Mouse (Mus musculus): ENCODE results near the gene Kcna7. TPM values are rescaled to one million over a fixed set of nuclear protein-coding genes. Genes with fewer than 3 reads are reported as not detected.
"Not testable (repeated sequence)": the region's sequence is repeated elsewhere in the genome, so short reads cannot be mapped to it uniquely, and the experiment has no call there.

Kcna7 gene
- total RNA-seq, 2 experiments from 2014 or later: not detected

DNA sequence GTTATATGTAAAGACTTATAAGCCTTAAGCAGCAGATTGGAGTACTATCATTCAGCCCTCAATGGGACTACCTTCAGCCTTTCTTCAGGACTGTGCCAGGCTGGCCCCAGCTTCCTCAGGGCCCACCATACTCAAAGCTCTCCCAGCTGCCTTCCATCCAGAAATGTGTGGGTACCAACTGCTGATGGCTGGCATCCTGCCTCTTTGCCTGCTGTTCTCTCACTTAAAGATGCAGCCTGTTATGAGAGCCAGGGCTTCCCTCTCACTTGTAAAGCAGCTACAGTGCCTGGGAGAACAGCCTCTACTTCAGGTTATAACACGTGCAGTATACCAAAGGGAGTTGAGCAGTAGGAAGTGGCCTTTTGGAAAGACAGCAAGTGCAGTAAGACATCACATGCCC is 29.4 kb upstream of the Kcna7 start:
- no peak for ATAC-seq (replicated peaks; ENCODE audit: low FRiP score, poor library complexity, severe bottlenecking)

DNA sequence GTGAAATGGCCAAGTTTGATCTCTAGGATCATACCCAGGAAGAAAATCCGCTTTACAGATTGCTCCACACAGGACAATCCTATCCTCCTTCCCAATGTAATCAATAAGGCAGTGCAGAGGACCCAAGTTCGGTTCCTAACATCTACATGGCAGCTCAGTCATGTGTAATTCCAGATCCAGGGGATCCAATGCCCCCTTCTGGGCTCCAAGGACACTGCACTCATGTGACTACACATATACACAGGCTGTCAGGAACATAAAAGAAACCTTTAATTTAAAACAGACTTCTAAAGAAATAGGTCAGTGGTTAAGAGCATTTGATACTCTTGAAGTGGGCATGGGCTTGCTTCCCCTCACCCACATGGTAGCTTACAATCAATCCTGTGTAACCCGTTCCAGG is 19.4 kb upstream of the Kcna7 start:
- no peak for ATAC-seq (replicated peaks; ENCODE audit: low FRiP score, poor library complexity, severe bottlenecking)

DNA sequence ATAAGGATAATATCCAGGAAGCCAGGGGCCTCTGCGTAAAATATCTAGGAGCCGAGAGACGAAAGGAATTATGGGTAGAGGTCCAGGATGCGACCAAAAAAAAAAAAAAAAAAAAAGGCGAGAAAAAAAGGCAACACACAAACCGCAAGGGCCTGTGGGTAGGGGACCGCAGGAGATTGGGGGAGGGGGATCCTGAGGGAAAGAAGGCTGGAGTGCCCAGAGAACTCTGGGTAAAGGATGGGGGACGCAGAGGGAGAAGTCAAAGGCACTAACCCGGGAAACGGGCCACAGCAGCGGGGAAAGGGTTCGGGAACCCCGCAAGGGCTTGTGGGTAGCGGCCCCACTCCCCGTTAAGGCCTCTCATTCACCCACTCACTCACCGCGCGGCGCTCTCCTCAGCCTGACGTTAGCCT is 10.3 kb upstream of the Kcna7 start:
- ATAC-seq (replicated peaks; ENCODE audit: low FRiP score, poor library complexity, severe bottlenecking): peak; percentile 70

DNA sequence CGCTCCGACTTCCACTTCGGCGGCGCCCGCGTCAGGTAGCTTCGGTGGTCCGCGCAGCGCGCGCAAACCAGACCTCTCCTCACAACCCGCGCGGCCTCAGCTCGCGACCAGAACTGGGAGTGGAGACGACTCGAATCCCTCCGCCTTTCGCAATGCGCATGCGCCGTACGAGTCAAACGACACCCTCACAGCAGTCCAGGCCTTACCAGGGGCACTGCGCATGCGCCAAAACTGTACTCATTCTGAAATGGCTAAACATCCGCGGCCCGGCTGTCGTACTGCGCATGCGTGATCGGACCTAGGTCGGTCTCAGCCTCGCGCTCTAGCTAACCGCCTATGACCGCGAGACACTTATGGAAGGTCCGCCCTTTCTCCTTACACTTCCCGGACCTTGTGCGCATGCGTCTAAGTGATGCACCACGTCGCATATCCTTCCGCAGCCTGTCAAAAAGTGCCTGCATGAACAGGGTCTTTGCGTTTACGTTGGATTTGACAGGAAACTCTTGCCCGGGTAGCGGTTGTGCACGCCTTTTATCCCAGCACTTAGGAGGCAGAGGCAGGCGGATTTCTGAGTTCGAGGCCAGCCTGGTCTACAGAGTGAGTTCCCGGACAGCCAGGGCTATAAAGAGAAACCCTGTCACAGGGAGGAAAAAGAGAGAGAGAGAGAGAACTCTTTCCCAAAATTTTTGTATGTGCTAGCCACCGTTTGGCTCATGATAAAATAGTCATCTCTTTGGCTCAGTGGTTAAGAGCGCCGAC is 9.7 kb upstream of the Kcna7 start, which contains the start of gene Snrnp70:
TSS of gene Snrnp70 (minus strand) at position 165 of the 759 bp plus-strand sequence.
- ATAC-seq (replicated peaks; ENCODE audit: low FRiP score, poor library complexity, severe bottlenecking): peak; percentile 93

DNA sequence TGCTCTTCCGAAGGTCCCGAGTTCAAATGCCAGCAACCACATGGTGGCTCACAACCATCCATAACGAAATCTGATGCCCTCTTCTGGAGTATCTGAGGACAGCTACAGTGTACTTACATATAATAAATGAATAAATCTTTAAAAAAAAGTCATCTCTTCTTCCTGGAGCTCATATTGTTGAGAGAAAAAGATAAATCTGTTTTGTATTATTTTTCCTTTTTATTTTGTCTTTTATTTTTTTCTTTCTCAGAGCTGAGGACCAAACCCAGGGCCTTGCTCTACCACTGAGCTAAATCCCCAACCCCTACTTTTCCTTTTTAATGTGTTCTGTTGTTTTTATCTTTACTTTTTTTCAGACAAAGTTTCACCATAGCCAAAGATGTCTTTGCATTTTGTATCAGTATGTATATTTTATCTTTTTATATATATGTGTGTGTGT is 9.1 kb upstream of the Kcna7 start:
- ATAC-seq (replicated peaks; ENCODE audit: low FRiP score, poor library complexity, severe bottlenecking): not testable (repeated sequence)

DNA sequence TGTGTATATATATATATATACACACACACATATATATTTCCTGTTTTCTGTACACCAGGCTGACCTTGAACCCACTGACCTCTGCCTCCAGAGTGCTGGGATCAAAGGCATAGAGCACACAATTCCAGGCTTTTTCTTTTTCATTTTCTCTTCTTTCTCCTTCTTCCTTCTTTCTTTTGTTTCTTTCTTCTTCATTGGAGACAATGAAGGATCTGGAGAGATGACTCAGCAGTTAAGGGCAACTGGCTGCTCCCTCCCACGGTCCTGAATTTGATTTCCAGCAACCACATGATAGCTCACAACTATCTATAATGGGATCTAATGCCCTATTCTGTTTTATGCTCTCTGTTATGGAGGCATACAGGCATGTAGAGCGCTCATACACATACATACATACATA is 8.7 kb upstream of the Kcna7 start:
- ATAC-seq (replicated peaks; ENCODE audit: low FRiP score, poor library complexity, severe bottlenecking): no peak

DNA sequence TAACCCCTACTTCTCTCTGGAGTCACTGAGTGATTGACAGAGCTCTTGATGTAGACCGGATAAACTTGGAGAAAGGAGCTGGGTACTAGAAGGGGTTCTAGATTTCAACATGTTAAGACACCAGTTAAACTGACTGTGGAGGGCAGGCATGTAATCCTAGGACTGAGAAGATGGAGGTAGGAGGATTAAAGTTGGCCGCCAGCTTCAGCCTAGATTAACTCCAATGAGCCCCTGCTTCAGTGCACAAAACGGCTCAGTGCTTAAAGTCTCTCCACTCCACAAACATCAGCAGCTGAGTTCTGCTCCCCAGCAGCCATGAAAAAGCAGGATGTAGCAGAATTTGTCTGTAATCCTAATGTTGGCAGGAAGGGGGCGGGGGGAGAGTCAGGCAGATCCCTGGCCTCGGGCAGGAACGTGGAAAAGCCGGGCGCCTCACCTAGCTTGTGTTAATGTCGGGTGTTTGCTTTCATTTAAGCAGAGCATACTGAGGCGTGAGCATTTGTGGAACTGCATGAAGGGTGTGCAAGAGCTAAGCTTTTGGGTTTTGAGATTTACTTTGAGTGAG is 3.9 kb upstream of the Kcna7 start:
- no peak for ATAC-seq (replicated peaks; ENCODE audit: low FRiP score, poor library complexity, severe bottlenecking)

DNA sequence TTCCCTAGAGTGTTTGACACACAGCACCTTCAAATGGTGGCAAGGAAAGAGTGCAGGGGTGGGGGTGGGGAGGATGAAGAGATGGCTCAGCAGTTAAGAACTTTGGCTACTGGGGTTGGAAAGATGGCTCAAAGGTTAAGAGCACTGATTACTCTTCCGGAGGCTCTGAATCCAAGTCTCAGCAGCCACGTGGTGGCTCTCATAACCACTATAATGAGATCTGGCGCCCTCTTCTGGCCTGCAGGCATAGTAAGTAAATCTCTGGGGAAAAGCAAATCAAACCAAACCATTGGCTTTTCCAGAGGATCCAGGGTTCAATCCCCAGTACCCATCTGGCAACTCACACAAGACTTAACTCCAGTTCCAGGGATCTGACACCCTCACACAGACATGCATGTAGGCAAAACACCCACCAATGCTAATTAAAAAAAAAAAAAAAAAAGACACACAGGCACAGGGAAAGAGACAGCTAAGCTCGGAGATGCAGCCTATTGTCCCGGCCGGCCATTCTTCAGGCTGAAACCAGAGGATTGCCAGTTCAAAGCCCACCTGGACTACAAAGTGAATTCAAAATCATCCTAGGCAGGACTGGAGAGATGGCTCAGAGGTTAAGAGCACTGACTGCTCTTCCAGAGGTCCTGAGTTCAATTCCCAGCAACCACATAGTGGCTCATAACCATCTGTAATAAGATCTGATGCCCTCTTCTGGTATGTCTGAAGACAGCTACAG is 1.8 kb upstream of the Kcna7 start:
- peak; percentile 48; the same call in 1 of the 2 replicates for ATAC-seq (replicated peaks; ENCODE audit: low FRiP score, poor library complexity, severe bottlenecking)

DNA sequence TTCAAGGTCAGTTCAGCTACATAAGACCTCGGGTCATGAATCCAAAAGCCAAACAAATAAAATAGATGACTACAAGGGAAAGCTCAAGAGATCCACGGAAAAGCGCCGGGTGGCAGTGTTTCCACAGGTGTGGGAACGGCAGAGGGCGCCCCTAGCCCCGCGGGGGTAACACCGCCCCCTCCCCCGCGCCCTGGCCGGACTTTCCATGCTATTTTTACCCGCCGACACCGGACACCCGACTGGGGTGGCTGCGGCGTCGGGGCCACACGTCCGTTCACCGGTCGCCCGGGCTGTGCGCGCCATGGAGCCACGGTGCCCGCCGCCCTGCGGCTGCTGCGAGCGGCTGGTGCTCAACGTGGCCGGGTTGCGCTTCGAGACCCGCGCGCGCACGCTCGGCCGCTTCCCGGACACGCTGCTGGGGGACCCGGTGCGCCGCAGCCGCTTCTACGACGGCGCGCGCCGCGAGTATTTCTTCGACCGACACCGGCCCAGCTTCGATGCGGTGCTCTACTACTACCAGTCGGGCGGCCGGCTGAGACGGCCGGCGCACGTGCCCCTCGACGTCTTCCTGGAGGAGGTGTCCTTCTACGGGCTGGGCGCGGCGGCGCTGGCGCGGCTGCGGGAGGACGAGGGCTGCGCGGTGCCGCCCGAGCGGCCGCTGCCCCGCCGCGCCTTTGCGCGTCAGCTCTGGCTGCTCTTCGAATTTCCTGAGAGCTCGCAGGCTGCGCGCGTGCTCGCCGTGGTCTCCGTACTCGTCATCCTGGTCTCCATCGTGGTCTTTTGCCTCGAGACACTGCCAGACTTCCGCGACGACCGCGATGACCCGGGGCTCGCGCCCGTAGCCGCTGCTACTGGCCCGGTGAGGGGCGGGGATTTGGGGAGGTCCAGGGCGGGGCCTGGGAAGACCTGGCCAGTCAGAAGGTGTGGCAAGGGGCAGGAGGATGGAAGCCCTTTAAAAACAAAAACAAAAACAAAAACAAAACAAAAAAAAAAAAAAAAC is 1.0 kb downstream of the Kcna7 start:
- no peak for ATAC-seq (replicated peaks; ENCODE audit: low FRiP score, poor library complexity, severe bottlenecking)

DNA sequence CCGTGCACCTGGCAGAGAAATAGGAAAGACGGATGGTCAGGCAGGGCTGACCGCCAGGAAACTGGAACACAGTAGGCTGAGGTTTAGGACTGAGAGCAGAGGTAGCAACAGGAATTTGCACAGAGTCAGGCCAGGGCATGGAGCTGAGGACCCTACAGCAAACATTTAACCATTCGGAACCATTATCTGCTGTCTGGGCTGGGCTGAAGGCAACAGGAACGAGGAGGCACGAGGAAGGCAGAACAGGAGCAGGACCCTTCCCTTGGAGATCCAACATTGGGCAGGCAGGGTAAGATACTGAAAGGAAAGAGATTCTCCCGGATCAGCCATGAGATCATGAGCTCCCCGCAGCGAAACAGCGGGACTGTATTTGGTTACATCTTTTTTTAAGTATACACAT is 2.4 kb downstream of the Kcna7 start:
- no peak for ATAC-seq (replicated peaks; ENCODE audit: low FRiP score, poor library complexity, severe bottlenecking)

DNA sequence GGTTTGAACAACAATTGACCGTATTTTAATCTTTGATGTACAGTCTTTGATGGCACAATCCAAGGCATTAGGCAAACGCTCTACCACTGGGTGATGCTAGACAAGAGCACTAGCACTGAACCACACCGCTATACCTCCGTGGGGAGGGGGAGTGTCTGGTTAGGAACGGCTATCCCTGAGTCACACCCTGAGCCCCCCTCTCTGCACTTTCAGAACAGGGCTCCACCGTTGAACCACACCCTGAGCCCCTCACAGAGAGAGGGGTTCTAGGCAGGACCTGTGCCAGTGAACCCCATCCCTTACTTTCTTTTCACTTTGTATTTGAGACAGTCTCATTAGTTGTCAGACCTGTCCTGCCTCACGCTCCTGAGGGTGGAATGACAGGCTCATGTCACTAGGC is 2.9 kb downstream of the Kcna7 start:
- ATAC-seq (replicated peaks; ENCODE audit: low FRiP score, poor library complexity, severe bottlenecking): no peak

DNA sequence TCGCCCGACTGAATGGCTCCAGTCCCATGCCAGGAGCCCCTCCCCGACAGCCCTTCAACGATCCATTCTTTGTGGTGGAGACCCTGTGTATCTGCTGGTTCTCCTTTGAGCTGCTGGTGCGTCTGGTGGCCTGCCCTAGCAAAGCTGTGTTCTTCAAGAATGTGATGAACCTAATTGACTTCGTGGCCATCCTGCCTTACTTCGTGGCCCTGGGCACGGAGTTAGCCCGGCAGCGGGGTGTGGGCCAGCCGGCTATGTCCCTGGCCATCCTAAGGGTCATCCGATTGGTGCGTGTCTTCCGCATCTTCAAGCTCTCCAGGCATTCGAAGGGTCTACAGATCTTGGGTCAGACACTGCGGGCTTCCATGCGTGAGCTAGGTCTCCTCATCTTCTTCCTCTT is 3.5 kb downstream of the Kcna7 start:
- ATAC-seq (replicated peaks; ENCODE audit: low FRiP score, poor library complexity, severe bottlenecking): no peak

DNA sequence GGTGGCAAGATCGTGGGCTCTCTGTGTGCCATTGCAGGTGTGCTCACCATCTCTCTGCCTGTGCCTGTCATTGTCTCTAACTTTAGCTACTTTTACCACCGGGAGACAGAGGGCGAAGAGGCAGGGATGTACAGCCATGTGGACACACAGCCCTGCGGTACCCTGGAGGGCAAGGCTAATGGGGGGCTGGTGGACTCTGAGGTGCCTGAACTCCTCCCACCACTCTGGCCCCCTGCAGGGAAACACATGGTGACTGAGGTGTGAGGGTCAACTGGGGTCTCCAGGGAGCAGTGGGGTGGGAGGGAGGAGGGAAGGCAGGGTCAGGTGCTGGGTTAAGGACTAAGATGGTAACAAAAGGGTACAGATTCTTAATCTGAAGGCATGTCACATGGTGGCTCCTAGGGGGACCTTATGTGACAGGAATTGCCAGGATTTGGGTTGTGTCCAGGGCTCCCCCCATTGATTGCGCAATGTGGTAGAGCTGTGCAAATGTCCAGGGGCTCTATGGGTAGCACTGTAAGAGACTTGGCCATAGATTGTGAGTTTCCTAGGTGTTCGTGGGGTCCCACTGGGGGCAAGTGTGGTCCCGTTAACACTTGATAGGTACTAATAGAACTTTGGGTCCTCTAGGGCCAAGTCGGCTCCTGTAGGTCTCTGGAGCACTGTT is 4.2 kb downstream of the Kcna7 start:
- no peak for ATAC-seq (replicated peaks; ENCODE audit: low FRiP score, poor library complexity, severe bottlenecking)

DNA sequence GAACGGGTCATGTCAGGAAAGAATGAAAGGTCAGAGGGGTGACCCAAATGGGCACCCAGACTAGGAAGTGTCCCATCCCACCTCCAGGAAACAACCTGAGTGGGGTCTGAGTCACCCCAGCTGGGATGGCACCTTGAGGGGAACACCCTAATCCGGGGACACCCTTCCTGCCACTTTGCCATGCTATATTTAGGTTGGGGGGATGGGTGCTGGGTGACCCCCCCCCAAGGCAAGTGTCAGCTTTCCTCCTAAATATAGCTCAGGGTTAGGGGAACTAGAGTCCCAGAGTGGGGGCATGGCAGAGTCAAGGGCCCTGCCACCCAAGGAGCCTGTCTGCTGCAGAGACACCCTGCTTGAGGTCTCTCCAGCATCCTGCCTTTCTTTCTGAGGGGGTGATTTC is 7.0 kb downstream of the Kcna7 start:
- ATAC-seq (replicated peaks; ENCODE audit: low FRiP score, poor library complexity, severe bottlenecking): no peak

DNA sequence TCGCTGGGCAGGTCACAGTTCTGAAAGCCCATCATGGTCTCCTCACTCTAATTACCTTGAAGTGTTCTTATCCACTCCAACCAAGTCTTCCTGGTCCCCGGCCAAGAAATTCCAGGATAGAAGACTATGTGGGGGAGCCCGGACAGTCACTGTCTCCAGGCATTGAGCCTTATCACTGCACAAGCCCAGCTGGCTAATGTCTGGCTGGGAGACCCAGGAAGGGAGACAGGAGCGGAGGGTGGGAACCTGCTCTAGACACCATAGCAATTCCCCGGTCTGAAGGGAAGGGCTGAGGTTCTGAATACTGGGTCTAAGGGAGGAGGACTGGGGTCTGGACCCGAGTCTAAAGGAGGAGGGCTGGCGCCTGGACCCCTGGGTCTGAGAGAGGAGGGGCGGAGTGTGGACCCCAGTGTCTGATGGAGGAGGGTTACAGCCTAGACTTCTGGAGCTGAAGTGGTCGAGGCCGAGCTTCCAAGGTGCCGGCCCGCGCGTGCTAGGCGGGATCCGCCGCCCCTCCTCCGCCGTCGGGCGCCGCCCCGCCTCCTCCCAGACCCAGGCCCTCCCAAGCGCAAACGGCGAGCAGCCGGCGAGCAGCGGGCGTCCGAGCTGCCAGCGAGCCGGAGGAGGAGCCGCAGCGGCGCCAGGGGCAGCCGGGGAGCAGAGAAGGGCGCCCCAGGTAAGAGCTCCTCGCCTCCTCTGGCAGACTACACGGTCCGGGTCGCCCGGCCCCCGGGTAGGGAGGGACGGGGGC is 7.8 kb downstream of the Kcna7 start, which contains the start of gene Ntf5:
TSS of gene Ntf5 (plus strand) at position 583 of the 751 bp plus-strand sequence.
- no peak for ATAC-seq (replicated peaks; ENCODE audit: low FRiP score, poor library complexity, severe bottlenecking)

DNA sequence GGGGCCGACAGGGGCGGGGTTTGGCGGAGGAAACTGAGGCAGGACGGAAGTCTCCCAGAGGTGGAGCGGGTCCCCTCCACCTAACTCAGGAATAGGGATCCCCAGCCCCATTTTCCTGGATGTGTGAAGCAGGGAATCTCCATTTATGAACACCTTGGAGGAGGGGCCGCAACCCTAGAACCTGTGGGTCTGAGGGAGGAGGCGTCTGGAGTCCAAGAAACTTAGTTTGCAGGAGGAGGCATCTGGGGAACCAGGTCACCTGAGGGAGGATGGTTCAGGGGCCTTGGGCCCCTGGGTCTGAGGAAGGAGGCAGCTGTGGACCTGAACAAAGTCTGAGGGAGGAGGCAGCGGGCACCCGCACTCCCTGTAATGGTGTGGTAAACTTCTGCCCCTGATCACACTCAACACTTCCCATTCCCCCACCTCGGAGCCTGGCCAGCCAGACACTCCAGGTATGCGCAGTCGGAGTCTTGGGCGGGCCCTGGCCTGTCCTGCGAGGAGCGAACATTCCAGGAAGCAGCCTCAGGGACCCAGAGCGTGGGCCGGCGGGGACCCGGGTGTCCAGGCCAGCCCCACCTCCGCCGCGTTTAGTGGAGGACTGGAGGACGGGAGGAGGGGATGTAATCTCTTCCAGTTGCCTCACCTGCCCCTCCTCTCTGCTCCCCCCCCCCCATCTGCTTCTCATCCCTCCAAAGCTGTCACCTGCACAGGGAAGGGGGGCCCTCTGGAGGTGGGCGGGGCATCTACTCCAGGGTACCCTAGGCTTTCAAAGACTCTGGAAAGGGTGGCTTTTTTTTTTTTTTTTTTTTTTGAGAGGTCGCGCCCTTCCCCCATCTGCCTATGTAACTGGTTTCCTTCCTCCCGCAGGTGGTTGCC is 8.6 kb downstream of the Kcna7 start:
- no peak for ATAC-seq (replicated peaks; ENCODE audit: low FRiP score, poor library complexity, severe bottlenecking)

DNA sequence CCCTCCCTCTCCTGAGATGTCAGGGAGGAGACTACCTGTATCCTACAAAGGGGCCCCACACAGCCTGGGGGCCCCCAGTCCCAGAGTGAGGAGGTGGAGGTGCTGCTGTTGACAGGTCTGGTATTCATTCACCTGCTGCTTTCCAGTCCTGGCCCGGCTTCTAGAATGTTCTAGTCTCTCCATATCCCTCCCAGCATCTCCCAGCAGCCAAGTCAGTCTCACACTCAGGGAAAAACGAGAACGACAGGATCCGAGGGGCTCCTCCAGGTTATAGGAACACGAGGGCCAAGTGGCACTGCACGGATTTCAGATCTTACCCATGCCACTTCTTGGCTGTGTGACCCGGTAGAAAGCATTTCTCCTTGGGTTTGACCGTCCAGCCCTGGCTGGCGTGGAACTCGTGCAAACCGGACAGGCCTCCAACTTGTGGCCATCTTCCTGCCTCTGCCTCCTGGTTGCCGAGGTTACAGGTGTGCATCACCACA is 9.3 kb downstream of the Kcna7 start:
- no peak for ATAC-seq (replicated peaks; ENCODE audit: low FRiP score, poor library complexity, severe bottlenecking)

Data from erythroblast, adult 5-6 weeks (primary cell).